Mouse (Mus musculus) forebrain, embryonic 13.5 days (tissue): ENCODE measurements around the gene Smim5. TPM values are rescaled to one million over a fixed set of nuclear protein-coding genes. Genes with fewer than 3 reads are reported as not detected.

Experiments
- ATAC-seq: fragments of 200-750 bp; cut with Nextera tagmentation; 2 replicates; pipeline ENCODE4 v1.8.0; 2017
- H3K27ac ChIP-seq: fragments of 300-500 bp; sonication (generic); 2 replicates; pipeline ENCODE4 v1.5.1; 2015; ENCODE audit warnings: inconsistent platforms, mild to moderate bottlenecking, moderate library complexity
- H3K27me3 ChIP-seq: fragments of 300-500 bp; sonication (generic); 2 replicates; pipeline ENCODE4 v1.6.1; 2015; ENCODE audit warnings: mild to moderate bottlenecking, inconsistent platforms
- H3K36me3 ChIP-seq: fragments of 300-500 bp; sonication (generic); 2 replicates; pipeline ENCODE4 v1.6.1; 2015; ENCODE audit warnings: mild to moderate bottlenecking, inconsistent platforms; ENCODE audit not compliant: poor library complexity, severe bottlenecking
- H3K4me1 ChIP-seq: fragments of 300-500 bp; sonication (generic); 2 replicates; pipeline ENCODE4 v1.6.1; 2015; ENCODE audit warnings: inconsistent platforms
- H3K4me2 ChIP-seq: fragments of 300-500 bp; sonication (generic); 2 replicates; pipeline ENCODE4 v1.6.1; 2015; ENCODE audit warnings: inconsistent platforms, mild to moderate bottlenecking, moderate library complexity
- H3K4me3 ChIP-seq: fragments of 300-500 bp; sonication (generic); 2 replicates; pipeline ENCODE4 v1.5.1; 2015; ENCODE audit warnings: mild to moderate bottlenecking, inconsistent platforms
- H3K9ac ChIP-seq: fragments of 300-500 bp; sonication (generic); 2 replicates; pipeline ENCODE4 v1.6.1; 2015; ENCODE audit warnings: mild to moderate bottlenecking, inconsistent platforms
- H3K9me3 ChIP-seq: fragments of 300-500 bp; sonication (generic); replicated peaks from 2 replicates; pipeline ENCODE4 v1.6.1; 2016; ENCODE audit warnings: inconsistent platforms
- WGBS: fragments of 180-500 bp; shearing (Covaris S2); methylation state at CpG from one replicate; pipeline ENCODE4 v1.1.7; 2015; 5-methylcytosine and 5-hydroxymethylcytosine counted together
- polyA plus RNA-seq: library from polyadenylated mRNA; unstranded; fragments of >200 nt; fragmentation: Nextera tagmentation; extraction: Ambion mirVana; gene quantifications from 2 replicates; pipeline ENCODE4 v1.2.1, GENCODE M21; 2015

Smim5 gene
- polyA plus RNA-seq, 1 experiment from 2014 or later: 1.4 TPM

DNA sequence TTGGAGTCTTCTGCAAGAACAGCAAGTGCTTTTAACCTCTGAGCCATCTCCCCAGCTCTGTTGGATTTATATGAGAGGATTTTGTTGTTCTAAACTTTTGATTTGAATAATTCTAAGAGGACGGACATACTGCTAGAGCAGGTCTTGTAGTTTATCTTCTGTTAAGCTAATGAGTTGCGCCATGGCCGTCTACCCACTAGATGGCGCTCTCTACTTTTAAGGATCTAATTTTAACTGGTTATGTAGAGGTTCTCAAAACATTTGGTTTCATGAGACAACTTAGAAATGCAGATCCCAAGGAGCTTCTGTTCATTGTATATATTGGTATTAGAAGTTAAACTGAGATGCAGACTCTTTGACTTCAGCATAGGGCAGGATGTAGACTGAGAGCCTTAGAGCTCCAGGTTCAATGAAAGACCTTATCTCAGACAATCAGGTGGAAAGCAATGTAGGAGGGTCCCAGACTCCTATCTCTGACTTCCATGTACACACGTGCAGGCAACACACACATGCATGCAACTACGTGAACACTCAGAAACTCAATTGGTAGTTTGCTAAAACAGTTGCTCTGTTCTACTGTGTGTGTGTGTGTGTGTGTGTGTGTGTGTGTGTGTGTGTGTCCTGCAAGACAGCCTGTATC, 40.0 kb downstream of the Smim5 start:
- H3K4me1 ChIP-seq: peaks cover 6% of the 10 kb centered on the region
- no peaks in the 10 kb centered on the region for H3K9me3 ChIP-seq
- no peak for ATAC-seq
- H3K4me3 ChIP-seq: no peak overlapping the region
- H3K4me2 ChIP-seq: no peak overlapping the region
- H3K9ac ChIP-seq: no peak overlapping the region
- peaks cover 87% of the 10 kb centered on the region for H3K36me3 ChIP-seq
- H3K27me3 ChIP-seq: no peaks in the 10 kb centered on the region
- WGBS: 39% methylated on average over 6 of the region's 6 CpGs
- H3K27ac ChIP-seq: no peak overlapping the region

- no peak for ATAC-seq
- H3K9ac ChIP-seq: no peak overlapping the region
- 90% methylated on average over 7 of the region's 7 CpGs for WGBS
- no peaks in the 10 kb centered on the region for H3K4me1 ChIP-seq
- H3K36me3 ChIP-seq: peaks cover 91% of the 10 kb centered on the region
- H3K4me3 ChIP-seq: no peak overlapping the region
- H3K4me2 ChIP-seq: no peak overlapping the region
- H3K27me3 ChIP-seq: no peaks in the 10 kb centered on the region
- H3K27ac ChIP-seq: no peak overlapping the region
- no peaks in the 10 kb centered on the region for H3K9me3 ChIP-seq
These were observed 42.2 kb downstream of the Smim5 start for GRCm38 (mm10) chr11:115941980-115942379.

DNA sequence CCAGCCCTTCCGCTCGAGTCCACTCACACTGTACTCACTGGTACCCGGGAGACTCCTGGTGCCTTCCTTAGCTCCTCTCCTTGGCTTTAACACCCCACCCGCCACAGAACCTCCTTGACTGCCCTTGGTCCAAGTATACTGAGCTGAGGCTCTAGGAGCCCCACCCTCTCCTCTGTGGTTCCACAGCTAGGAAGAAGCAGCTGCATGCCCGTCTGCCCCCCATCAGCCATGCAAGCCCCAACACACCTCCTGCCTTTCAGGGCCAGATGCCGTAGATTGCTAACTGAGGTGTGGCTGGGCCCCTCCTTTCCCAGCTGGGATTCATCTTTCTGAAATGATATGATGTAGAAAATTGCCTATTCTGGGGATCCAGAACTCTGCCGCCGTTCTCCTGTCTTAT, 45.5 kb downstream of the Smim5 start:
- Histone ChIP-seq H3K9ac (no peak overlapping the region), H3K4me2 (no peak overlapping the region), H3K27me3 (no peaks in the 10 kb centered on the region), H3K4me3 (no peak overlapping the region), H3K27ac (no peak overlapping the region), H3K9me3 (no peaks in the 10 kb centered on the region), H3K4me1 (no peaks in the 10 kb centered on the region), H3K36me3 (peaks cover 96% of the 10 kb centered on the region)
- WGBS: 92% methylated on average over 8 of the region's 8 CpGs
- no peak for ATAC-seq

DNA sequence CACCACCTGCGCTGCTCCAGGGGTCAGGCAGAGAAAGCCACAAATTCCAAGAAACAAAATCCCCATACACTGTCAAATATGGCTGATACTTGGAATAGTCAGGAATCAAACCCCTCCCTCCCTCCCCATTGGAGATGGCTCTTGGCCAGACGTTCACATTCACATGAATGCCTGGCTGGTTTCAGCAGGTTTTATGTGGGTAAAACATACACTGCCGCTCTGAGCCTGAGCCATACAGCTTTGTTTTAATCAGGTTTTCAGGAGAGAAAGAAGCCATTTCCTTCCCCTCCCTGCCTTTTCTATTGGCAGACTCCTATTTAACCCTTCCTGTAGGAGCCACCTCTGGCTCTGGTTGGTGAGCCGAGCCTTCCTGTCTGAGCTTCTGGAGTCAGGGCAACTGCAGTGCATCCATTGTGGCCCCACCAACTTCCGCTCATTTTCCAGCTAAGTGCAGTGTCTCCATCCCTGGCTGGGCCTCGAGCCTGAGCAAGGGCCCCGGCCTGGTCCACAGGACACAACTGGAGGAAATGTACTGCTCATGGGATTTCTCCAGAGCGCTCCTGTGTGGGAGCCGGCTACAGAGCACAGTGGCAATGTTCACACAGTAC, 46.6 kb downstream of the Smim5 start:
- H3K27me3 ChIP-seq: no peaks in the 10 kb centered on the region
- ATAC-seq: no peak
- no peak overlapping the region for H3K4me3 ChIP-seq
- H3K9me3 ChIP-seq: no peaks in the 10 kb centered on the region
- WGBS: 91% methylated on average over 9 of the region's 9 CpGs
- no peaks in the 10 kb centered on the region for H3K4me1 ChIP-seq
- no peak overlapping the region for H3K9ac ChIP-seq
- peaks cover 95% of the 10 kb centered on the region for H3K36me3 ChIP-seq
- no peak overlapping the region for H3K4me2 ChIP-seq
- no peak overlapping the region for H3K27ac ChIP-seq

DNA sequence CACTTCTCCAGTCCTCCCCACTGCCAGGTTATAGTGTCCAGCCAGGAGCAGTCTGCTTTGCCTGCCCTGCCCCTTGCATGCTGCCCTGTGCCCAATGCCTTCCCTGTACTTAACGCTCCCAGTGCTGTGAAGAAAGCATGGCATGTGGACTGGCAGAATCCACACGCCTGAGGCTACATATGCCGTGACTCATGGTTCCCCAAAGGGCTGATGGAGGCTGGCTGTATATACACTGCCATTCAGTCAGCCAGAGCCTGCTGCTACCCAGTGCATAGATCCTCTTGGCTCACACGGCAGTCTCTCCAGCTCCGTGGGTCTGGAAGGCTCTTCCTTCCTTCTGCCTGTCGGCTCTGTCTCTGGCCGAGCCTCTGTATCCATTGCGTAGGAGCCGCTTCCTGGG, 48.5 kb downstream of the Smim5 start:
- Histone ChIP-seq H3K4me2 (no peak overlapping the region), H3K4me1 (no peaks in the 10 kb centered on the region), H3K9ac (no peak overlapping the region), H3K36me3 (peaks cover 95% of the 10 kb centered on the region), H3K27ac (no peak overlapping the region), H3K9me3 (no peaks in the 10 kb centered on the region), H3K4me3 (no peak overlapping the region), H3K27me3 (no peaks in the 10 kb centered on the region)
- WGBS: 93% methylated on average over 9 of the region's 9 CpGs
- no peak for ATAC-seq

GRCm38 (mm10) chr11:115950719-115951118, 51.0 kb downstream of the Smim5 start:
- no peak overlapping the region for H3K4me2 ChIP-seq
- ATAC-seq: no peak
- no peaks in the 10 kb centered on the region for H3K27me3 ChIP-seq
- no peak overlapping the region for H3K27ac ChIP-seq
- peaks cover 9% of the 10 kb centered on the region; the same call in 1 of the 2 replicates for H3K4me1 ChIP-seq
- no peak overlapping the region for H3K4me3 ChIP-seq
- WGBS: 89% methylated on average over 2 of the region's 2 CpGs
- H3K9me3 ChIP-seq: no peaks in the 10 kb centered on the region
- no peak overlapping the region for H3K9ac ChIP-seq
- H3K36me3 ChIP-seq: peaks cover 94% of the 10 kb centered on the region

GRCm38 (mm10) chr11:115954712-115955111, 54.9 kb downstream of the Smim5 start:
- Histone ChIP-seq H3K4me1 (peaks cover 14% of the 10 kb centered on the region; the same call in 1 of the 2 replicates), H3K4me2 (no peak overlapping the region), H3K36me3 (peaks cover 88% of the 10 kb centered on the region), H3K27ac (no peak overlapping the region), H3K4me3 (no peak overlapping the region), H3K9ac (no peak overlapping the region), H3K9me3 (no peaks in the 10 kb centered on the region), H3K27me3 (no peaks in the 10 kb centered on the region)
- WGBS: 88% methylated on average over 5 of the region's 5 CpGs
- ATAC-seq: no peak

DNA sequence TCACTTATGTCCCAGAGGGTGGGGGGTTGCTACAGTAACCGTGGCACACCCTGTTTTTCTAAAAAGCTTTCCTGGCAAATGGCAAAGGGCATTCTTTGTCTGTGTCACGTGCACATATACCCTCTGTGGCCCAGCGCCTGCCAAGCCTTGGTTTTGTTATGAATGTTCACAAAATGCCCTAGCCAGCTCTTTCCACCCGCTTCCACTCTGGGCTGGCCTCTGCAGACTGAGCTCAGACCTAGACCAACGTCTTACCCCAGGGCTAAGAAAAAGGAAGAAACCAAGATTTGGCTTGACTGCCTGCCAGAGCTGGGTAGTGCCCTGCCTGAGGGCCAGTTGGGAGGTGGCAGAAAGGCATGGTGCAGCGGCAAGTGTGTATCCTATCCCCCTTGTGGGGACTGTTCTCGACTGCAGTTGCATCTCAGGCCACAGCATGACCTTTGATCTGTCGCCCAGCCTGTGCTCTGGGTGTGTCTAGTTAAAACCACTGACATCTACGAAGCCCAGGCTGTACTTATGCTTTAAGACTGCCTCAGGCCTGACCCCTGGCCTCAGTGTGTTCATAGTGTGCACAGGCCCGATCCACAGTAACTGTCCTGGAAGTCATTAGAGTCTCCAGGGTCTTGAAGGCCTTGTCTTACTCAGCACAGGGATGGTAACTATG, 55.6 kb downstream of the Smim5 start:
- H3K9ac ChIP-seq: no peak overlapping the region
- no peak overlapping the region for H3K4me3 ChIP-seq
- no peaks in the 10 kb centered on the region for H3K27me3 ChIP-seq
- H3K36me3 ChIP-seq: peaks cover 89% of the 10 kb centered on the region
- H3K27ac ChIP-seq: peak overlapping the region; percentile 25; the same call in 1 of the 2 replicates
- 69% methylated on average over 10 of the region's 10 CpGs for WGBS
- ATAC-seq: no peak; the same call in 1 of the 2 replicates
- peaks cover 14% of the 10 kb centered on the region; the same call in 1 of the 2 replicates for H3K4me1 ChIP-seq
- H3K4me2 ChIP-seq: no peak overlapping the region
- H3K9me3 ChIP-seq: no peaks in the 10 kb centered on the region

Other genes starting within 250 kb of the Smim5 start
- gene Grb2, start 191.4 kb upstream of the Smim5 start, polyA plus RNA-seq: 137 and 139 TPM in 2 replicates
- gene Tmem94, start 134.5 kb upstream of the Smim5 start, polyA plus RNA-seq: 28.0 and 29.5 TPM in 2 replicates
- gene Caskin2, start 86.3 kb upstream of the Smim5 start, polyA plus RNA-seq: 10.7 and 13.3 TPM in 2 replicates
- gene Tsen54, start 85.2 kb upstream of the Smim5 start, polyA plus RNA-seq: 23.2 and 23.9 TPM in 2 replicates
- 0.68 and 1.2 TPM in 2 replicates for gene Llgl2, start 75.9 kb upstream of the Smim5 start, polyA plus RNA-seq
- gene Myo15b, start 41.6 kb upstream of the Smim5 start, polyA plus RNA-seq: 0.21 TPM in 1 of 2 replicates, not detected in the other
- gene Smim6, start 12.1 kb downstream of the Smim5 start, polyA plus RNA-seq: 0.80 and 0.86 TPM in 2 replicates
- gene Sap30bp, start 33.3 kb downstream of the Smim5 start, polyA plus RNA-seq: 56.1 and 62.4 TPM in 2 replicates
- gene Recql5, start 33.5 kb downstream of the Smim5 start, polyA plus RNA-seq: 24.4 and 29.6 TPM in 2 replicates
- gene Itgb4, start 74.7 kb downstream of the Smim5 start, polyA plus RNA-seq: 0.21 and 0.38 TPM in 2 replicates
- gene Galk1, start 112.8 kb downstream of the Smim5 start, polyA plus RNA-seq: 74.8 and 86.1 TPM in 2 replicates
- 2,689 and 2,766 TPM in 2 replicates for gene H3f3b, start 128.0 kb downstream of the Smim5 start, polyA plus RNA-seq
- gene Unk, start 130.4 kb downstream of the Smim5 start, polyA plus RNA-seq: 38.0 and 42.3 TPM in 2 replicates
- gene Unc13d, start 178.0 kb downstream of the Smim5 start, polyA plus RNA-seq: 0.84 and 0.98 TPM in 2 replicates
- gene Wbp2, start 187.0 kb downstream of the Smim5 start, polyA plus RNA-seq: 114 and 115 TPM in 2 replicates
- gene Trim47, start 227.2 kb downstream of the Smim5 start, polyA plus RNA-seq: 2.7 and 2.8 TPM in 2 replicates
- gene Trim65, start 231.2 kb downstream of the Smim5 start, polyA plus RNA-seq: 1.2 and 1.6 TPM in 2 replicates
- gene Mrpl38, start 238.9 kb downstream of the Smim5 start, polyA plus RNA-seq: 79.8 and 86.1 TPM in 2 replicates